Mouse (Mus musculus): ENCODE data around the gene Kmt2b. TPM values are rescaled to one million over a fixed set of nuclear protein-coding genes. Genes with fewer than 3 reads are reported as not detected.

The Kmt2b gene
- polyA plus RNA-seq, 1 experiment from 2014 or later, result 3.3 TPM

DNA sequence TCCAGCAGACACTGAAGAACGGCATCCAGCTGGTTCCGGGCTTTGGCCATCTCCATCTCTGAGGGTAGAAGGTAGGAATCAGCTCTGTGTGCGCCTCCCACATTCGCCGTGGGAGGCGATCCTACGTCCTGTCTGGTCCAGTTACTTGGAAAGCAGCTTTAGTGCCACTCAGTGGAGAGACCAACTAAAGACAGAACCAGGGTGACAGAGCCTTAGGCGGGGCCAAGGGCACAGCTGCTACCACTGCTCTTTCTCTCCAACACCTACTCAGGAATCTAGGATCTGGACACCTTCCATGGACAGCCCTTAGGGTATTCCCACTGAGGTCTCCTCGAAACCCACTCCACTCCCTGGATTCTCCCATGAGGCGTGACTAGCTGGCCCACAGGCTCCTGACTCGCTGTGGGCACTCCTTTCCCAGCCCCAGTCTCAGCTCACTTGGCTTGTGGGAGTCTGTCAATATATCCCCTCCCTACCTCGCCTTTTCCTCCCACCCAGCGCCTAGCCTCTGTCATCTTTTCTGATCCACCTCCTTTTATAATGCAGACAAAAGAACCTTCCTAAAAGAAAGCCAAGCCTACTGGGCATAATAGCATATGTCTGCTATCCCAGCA lies 30.5 kb downstream of the Kmt2b start:
- TF ChIP-seq EP300 (optimal IDR thresholded peaks at IDR 0.05) (no peak), CTCF (IDR thresholded peaks at IDR 0.05; ENCODE audit: low read depth) (no peak)
- no peak for DNase-seq (ENCODE audit: low spot score)
- no peak overlapping the region for H3K27ac ChIP-seq (replicated peaks)
- WGBS, result 81% methylated on average over 13 of the region's 13 CpGs
- ATAC-seq (ENCODE audit: low FRiP score, low TSS enrichment), result no peak
- 0 out of 2 replicates have a peak overlapping the region, but pooled peaks have one; percentile 13 for H3K9ac ChIP-seq (ENCODE audit: low read length)
- H3K27me3 ChIP-seq (ENCODE audit: control insufficient read depth, insufficient read depth, low read length), result no peaks in the 10 kb centered on the region
- 0 out of 2 replicates have a peak overlapping the region, but pooled peaks have one; percentile 14 for H3K4me2 ChIP-seq (replicated peaks; ENCODE audit: low read depth)
- peaks cover 15% of the 10 kb centered on the region for H3K36me3 ChIP-seq (ENCODE audit: control insufficient read depth, insufficient read depth, low read length)
- 0 out of 2 replicates have a peak, but pooled peaks cover 2% of the 10 kb centered on the region for H3K4me1 ChIP-seq (replicated peaks; ENCODE audit: control insufficient read depth, insufficient read depth)
- H3K4me3 ChIP-seq (ENCODE audit: low read depth, low read length), result no peak overlapping the region
- H3K9me3 ChIP-seq (ENCODE audit: control insufficient read depth, low read length), result no peaks in the 10 kb centered on the region

DNA sequence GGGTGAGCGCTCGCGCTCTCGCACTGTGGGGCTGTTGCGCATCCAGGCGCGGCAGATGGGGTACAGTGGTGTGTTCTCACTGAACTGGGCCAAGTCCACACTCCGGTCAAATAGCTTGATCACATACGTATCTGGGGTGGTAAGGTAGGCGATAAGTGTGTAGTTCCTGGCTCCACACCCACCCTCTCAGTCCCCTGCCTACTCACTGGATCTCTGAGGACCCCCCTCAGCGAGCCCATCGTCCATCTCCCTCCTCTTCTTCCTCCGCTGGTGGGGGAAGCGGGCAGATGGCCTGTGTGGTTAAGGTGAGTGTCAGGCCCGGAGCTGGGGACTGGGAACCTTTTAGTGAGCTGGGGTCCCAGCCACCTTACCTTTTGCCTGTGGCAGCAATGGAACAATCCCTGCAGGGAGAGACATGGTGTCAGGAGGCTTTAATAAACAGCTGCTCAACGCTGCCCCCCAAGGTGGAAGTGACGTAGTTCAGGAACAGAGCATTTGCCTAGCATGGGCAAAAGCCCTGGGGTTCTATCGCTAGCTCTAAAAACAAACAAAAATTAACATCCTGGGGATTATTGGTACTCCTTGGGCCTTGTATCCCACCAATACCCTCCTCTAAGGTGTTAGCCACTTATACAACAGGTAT lies 31.5 kb downstream of the Kmt2b start:
- ATAC-seq (ENCODE audit: low FRiP score, low TSS enrichment), result no peak
- Histone ChIP-seq H3K4me2 (replicated peaks; ENCODE audit: low read depth) (no peak overlapping the region), H3K9ac (ENCODE audit: low read length) (no peak overlapping the region), H3K4me1 (replicated peaks; ENCODE audit: control insufficient read depth, insufficient read depth) (0 out of 2 replicates have a peak, but pooled peaks cover 2% of the 10 kb centered on the region), H3K9me3 (ENCODE audit: control insufficient read depth, low read length) (no peaks in the 10 kb centered on the region), H3K36me3 (ENCODE audit: control insufficient read depth, insufficient read depth, low read length) (peaks cover 15% of the 10 kb centered on the region), H3K4me3 (ENCODE audit: low read depth, low read length) (no peak overlapping the region), H3K27ac (replicated peaks) (no peak overlapping the region), H3K27me3 (ENCODE audit: control insufficient read depth, insufficient read depth, low read length) (no peaks in the 10 kb centered on the region)
- no peak for DNase-seq (ENCODE audit: low spot score)
- 96% methylated on average over 18 of the region's 18 CpGs for WGBS
- peak; percentile 46 for TF ChIP-seq CTCF (IDR thresholded peaks at IDR 0.05; ENCODE audit: low read depth)
- no peak for TF ChIP-seq EP300 (optimal IDR thresholded peaks at IDR 0.05)

DNA sequence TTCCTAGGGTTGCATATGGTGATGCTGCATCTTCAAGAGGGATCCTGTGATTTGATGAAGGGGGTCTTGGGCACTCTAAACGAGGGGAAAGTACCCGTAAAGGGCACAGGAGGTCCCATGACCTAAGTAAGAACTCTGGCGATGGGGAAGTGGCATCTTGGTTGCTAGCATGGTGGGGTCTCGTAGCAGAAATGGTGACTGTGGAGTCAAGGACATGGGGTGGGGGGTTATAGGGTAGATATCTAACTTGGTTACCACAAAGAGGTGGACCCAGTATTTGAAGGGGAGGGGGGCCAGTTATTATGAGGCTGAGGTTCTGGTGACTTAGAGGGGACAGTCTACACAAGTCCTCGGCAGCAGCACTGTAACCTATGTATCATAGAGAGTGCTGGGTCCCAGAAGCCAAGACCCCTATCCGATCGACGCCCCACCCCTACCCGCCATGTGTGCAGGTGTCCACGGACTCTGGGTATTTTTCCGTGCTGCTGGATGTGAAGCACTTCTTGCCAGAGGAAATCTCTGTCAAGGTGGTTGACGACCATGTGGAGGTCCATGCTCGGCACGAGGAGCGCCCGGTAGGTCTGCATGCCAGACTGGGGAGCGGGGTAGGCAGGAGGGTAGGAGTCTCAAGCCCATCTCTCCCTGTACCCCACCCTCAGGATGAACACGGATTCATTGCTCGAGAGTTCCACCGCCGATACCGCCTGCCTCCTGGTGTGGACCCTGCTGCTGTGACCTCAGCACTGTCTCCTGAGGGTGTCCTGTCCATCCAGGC lies 34.5 kb downstream of the Kmt2b start:
- Histone ChIP-seq H3K9ac (ENCODE audit: low read length) (peak overlapping the region; percentile 81), H3K4me3 (ENCODE audit: low read depth, low read length) (peak overlapping the region; percentile 72), H3K36me3 (ENCODE audit: control insufficient read depth, insufficient read depth, low read length) (peaks cover 15% of the 10 kb centered on the region), H3K27ac (replicated peaks) (peak overlapping the region; percentile 97), H3K4me1 (replicated peaks; ENCODE audit: control insufficient read depth, insufficient read depth) (0 out of 2 replicates have a peak, but pooled peaks cover 2% of the 10 kb centered on the region), H3K9me3 (ENCODE audit: control insufficient read depth, low read length) (no peaks in the 10 kb centered on the region), H3K4me2 (replicated peaks; ENCODE audit: low read depth) (peak overlapping the region; percentile 94), H3K27me3 (ENCODE audit: control insufficient read depth, insufficient read depth, low read length) (no peaks in the 10 kb centered on the region)
- DNase-seq (ENCODE audit: low spot score) (no peak), ATAC-seq (ENCODE audit: low FRiP score, low TSS enrichment) (no peak)
- TF ChIP-seq CTCF (IDR thresholded peaks at IDR 0.05; ENCODE audit: low read depth) (no peak), EP300 (optimal IDR thresholded peaks at IDR 0.05) (no peak)
- WGBS, result 82% methylated on average over 18 of the region's 22 CpGs

DNA sequence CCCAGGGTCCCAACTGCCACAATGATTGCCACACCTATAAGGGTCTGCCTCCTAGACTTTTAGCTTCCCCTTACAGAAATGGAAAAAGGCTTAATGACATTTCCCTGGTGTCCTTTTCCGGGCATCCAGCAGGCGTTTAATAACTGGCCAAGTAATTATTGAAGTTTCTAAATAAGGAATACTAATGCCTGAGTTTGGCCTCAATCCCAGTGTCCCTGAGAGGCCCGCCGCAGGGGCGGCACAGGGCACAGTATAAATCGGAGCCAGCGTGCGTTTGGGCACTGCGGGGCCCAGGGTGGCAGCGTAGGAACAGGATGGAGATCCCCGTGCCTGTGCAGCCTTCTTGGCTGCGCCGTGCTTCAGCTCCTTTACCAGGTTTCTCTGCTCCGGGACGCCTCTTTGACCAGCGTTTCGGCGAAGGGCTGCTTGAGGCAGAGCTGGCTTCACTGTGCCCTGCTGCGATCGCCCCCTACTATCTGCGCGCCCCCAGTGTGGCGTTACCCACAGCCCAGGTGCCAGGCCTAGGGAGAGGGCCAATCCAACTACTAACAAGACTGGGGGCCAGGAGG lies 35.4 kb downstream of the Kmt2b start:
- Histone ChIP-seq H3K27me3 (ENCODE audit: control insufficient read depth, insufficient read depth, low read length) (no peaks in the 10 kb centered on the region), H3K36me3 (ENCODE audit: control insufficient read depth, insufficient read depth, low read length) (peaks cover 15% of the 10 kb centered on the region), H3K4me3 (ENCODE audit: low read depth, low read length) (peak overlapping the region; percentile 72), H3K9ac (ENCODE audit: low read length) (peak overlapping the region; percentile 81), H3K27ac (replicated peaks) (peak overlapping the region; percentile 97), H3K9me3 (ENCODE audit: control insufficient read depth, low read length) (no peaks in the 10 kb centered on the region), H3K4me2 (replicated peaks; ENCODE audit: low read depth) (peak overlapping the region; percentile 94), H3K4me1 (replicated peaks; ENCODE audit: control insufficient read depth, insufficient read depth) (0 out of 2 replicates have a peak, but pooled peaks cover 2% of the 10 kb centered on the region)
- TF ChIP-seq CTCF (IDR thresholded peaks at IDR 0.05; ENCODE audit: low read depth) (no peak), EP300 (optimal IDR thresholded peaks at IDR 0.05) (no peak)
- under 1% methylated on average over 23 of the region's 23 CpGs for WGBS
- DNase-seq (ENCODE audit: low spot score) (peak; percentile 61), ATAC-seq (ENCODE audit: low FRiP score, low TSS enrichment) (peak; percentile 21; the same call in 1 of the 2 replicates)

DNA sequence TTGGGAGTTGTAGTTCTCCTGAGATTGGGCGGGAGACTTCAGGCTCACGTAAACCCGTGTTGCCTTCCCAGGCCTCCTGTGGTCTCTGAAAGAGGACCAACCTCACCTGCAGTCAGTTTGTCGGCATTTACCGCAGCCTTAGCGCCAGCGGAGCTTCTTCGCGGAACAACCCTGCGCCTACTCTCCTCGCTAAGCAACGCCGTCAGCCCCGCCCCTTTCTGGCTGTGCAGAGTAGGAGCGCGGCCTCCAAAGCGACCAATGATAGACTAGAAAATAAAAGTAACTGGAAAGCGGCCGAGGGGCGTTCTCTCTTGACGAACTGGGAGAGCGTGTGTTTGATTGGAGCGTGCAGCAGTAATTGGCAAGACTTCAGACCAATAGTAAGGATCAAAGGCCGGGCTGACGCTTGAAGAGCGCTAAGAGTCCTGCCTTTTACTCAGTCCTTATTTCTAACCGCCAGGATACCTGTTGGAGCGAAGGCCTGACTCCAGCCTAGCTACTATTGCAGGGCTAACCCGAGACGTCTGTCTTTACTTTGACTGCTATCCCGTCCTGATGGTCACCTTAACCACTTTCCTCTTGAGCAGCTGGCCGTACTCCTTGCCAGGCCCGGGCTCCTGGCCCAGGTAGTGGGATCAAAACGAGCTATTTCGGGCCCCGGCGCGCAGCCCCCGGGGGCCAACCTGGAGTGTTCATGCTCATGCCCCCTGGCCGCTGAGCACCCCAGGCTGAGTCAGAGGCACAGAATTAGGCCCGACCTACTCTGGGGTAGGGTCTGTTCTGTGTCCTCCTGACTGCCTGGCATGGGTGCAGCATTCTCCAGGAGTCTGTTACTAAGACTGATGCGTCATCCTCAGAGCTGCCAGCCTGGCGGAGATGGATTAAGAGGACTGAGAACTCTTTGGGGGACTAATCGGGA lies 36.2 kb downstream of the Kmt2b start, which contains the start of the genes Hspb6 and Proser3:
TSS of gene Hspb6 (plus strand) at position 77 of the 919 bp plus-strand sequence.
TSS of gene Proser3 (minus strand) at position 198 of the 919 bp plus-strand sequence.
- Histone ChIP-seq H3K27ac (replicated peaks) (peak within 1 kb of the TSS; percentile 97), H3K9me3 (ENCODE audit: control insufficient read depth, low read length) (no peaks in the 10 kb centered on the region), H3K4me2 (replicated peaks; ENCODE audit: low read depth) (peak within 1 kb of the TSS; percentile 94), H3K4me1 (replicated peaks; ENCODE audit: control insufficient read depth, insufficient read depth) (0 out of 2 replicates have a peak, but pooled peaks cover 2% of the 10 kb centered on the region), H3K27me3 (ENCODE audit: control insufficient read depth, insufficient read depth, low read length) (no peaks in the 10 kb centered on the region), H3K9ac (ENCODE audit: low read length) (peak within 1 kb of the TSS; percentile 81), H3K4me3 (ENCODE audit: low read depth, low read length) (peak within 1 kb of the TSS; percentile 72), H3K36me3 (ENCODE audit: control insufficient read depth, insufficient read depth, low read length) (peaks cover 15% of the 10 kb centered on the region)
- TF ChIP-seq EP300 (optimal IDR thresholded peaks at IDR 0.05) (no peak), CTCF (IDR thresholded peaks at IDR 0.05; ENCODE audit: low read depth) (peak; percentile 32)
- ATAC-seq (ENCODE audit: low FRiP score, low TSS enrichment), result peak; percentile 95
- under 1% methylated on average over 44 of the region's 44 CpGs for WGBS
- DNase-seq (ENCODE audit: low spot score), result peak; percentile 97
